Mouse (Mus musculus): ENCODE measurements around the gene AW549877.

AW549877 gene

GRCm38 (mm10) chr15:3984876-3985275 lies 10.7 kb downstream of the AW549877 start:
- no peak for DNase-seq (ENCODE audit: low spot score)

- no peak for DNase-seq (ENCODE audit: low spot score)
Measured at GRCm38 (mm10) chr15:3982732-3983131, 12.8 kb downstream of the AW549877 start.

GRCm38 (mm10) chr15:3979871-3980270 lies 15.7 kb downstream of the AW549877 start:
- DNase-seq (ENCODE audit: low spot score) = no peak

GRCm38 (mm10) chr15:3979061-3979848 lies 16.3 kb downstream of the AW549877 start, which contains the start of gene Fbxo4:
Fbxo4 (minus strand) TSS chr15:3979573.
- peak; percentile 74 for DNase-seq (ENCODE audit: low spot score)

- DNase-seq (ENCODE audit: low spot score) = no peak
Measured at GRCm38 (mm10) chr15:3978279-3978678, 17.3 kb downstream of the AW549877 start.

GRCm38 (mm10) chr15:3973300-3973699 lies 22.2 kb downstream of the AW549877 start:
- no peak for DNase-seq (ENCODE audit: low spot score)

GRCm38 (mm10) chr15:3970193-3970592 lies 25.4 kb downstream of the AW549877 start:
- DNase-seq (ENCODE audit: low spot score) = no peak

GRCm38 (mm10) chr15:3969743-3970142 lies 25.8 kb downstream of the AW549877 start:
- DNase-seq (ENCODE audit: low spot score) = no peak

- DNase-seq (ENCODE audit: low spot score) = no peak
Measured at GRCm38 (mm10) chr15:3962251-3962650, 33.3 kb downstream of the AW549877 start.

GRCm38 (mm10) chr15:3960094-3960493 lies 35.5 kb downstream of the AW549877 start:
- no peak for DNase-seq (ENCODE audit: low spot score)

GRCm38 (mm10) chr15:3957982-3958381 lies 37.6 kb downstream of the AW549877 start:
- DNase-seq (ENCODE audit: low spot score) = no peak

GRCm38 (mm10) chr15:3954971-3955370 lies 40.6 kb downstream of the AW549877 start:
- no peak for DNase-seq (ENCODE audit: low spot score)

- no peak for DNase-seq (ENCODE audit: low spot score)
Measured at GRCm38 (mm10) chr15:3938132-3938531, 57.4 kb downstream of the AW549877 start.

GRCm38 (mm10) chr15:3936056-3936455 lies 59.5 kb downstream of the AW549877 start:
- DNase-seq (ENCODE audit: low spot score) = no peak

GRCm38 (mm10) chr15:3933466-3933865 lies 62.1 kb downstream of the AW549877 start:
- DNase-seq (ENCODE audit: low spot score) = no peak
